ENCODE assay signal across 27 mouse cellular contexts in genomic region chr17:44398231-44398630, GRCm38 (mm10).
DNase-seq lines count a peak whose midpoint lies in the region; ATAC-seq lines count a peak whose summit lies in the region.
"Had no signal": no experiment of that assay in that cellular context is flagged by ENCODE, and none has a peak within 500 bp of the region (broad histone marks: within the 10 kb centered on the region; RNA-seq: fewer than 3 reads in every experiment).

No protein-coding gene starts in this region.

- 52% methylated on average over 5 of the region's 5 CpGs for WGBS in hindbrain, embryonic 11.5 days
- 68% methylated on average over 5 of the region's 5 CpGs for WGBS in hindbrain, embryonic 10.5 days
- WGBS in neural tube, embryonic 11.5 days: 60% methylated on average over 5 of the region's 5 CpGs

- H3K27ac ChIP-seq in hindbrain, embryonic 11.5 days (ENCODE audit: low read depth, low read length): no peak overlapping the region
- H3K27ac ChIP-seq in hindbrain, embryonic 10.5 days: no peak overlapping the region
- no peak overlapping the region for H3K27ac ChIP-seq in neural tube, embryonic 11.5 days (ENCODE audit: low read depth, low read length)
- H3K27ac ChIP-seq: heart, adult 2 months; kidney, embryonic 15.5 days; liver, embryonic 14.5 days; midbrain, embryonic 15.5 days had no signal

- H3K36me3 ChIP-seq in hindbrain, embryonic 11.5 days (ENCODE audit: control insufficient read depth, insufficient read depth, low read length): no peaks in the 10 kb centered on the region
- no peaks in the 10 kb centered on the region for H3K36me3 ChIP-seq in hindbrain, embryonic 10.5 days
- no peaks in the 10 kb centered on the region for H3K36me3 ChIP-seq in neural tube, embryonic 11.5 days (ENCODE audit: control insufficient read depth, insufficient read depth, low read length)
- H3K36me3 ChIP-seq: heart, embryonic 12.5 days; kidney, embryonic 15.5 days; midbrain, embryonic 15.5 days had no signal

- no peaks in the 10 kb centered on the region; the same call in 1 of the 2 replicates for H3K27me3 ChIP-seq in hindbrain, embryonic 11.5 days (ENCODE audit: control insufficient read depth, insufficient read depth, low read length)
- H3K27me3 ChIP-seq in hindbrain, embryonic 10.5 days (ENCODE audit: insufficient read depth, poor library complexity, severe bottlenecking): peaks cover 19% of the 10 kb centered on the region; the same call in 1 of the 2 replicates
- no peaks in the 10 kb centered on the region; the same call in 1 of the 2 replicates for H3K27me3 ChIP-seq in neural tube, embryonic 11.5 days (ENCODE audit: control insufficient read depth, insufficient read depth, low read length)
- H3K27me3 ChIP-seq: heart, embryonic 12.5 days; midbrain, embryonic 15.5 days had no signal

- no peak overlapping the region for H3K4me3 ChIP-seq in hindbrain, embryonic 11.5 days (ENCODE audit: low read depth, low read length)
- no peak overlapping the region for H3K4me3 ChIP-seq in hindbrain, embryonic 10.5 days
- no peak overlapping the region for H3K4me3 ChIP-seq in neural tube, embryonic 11.5 days (ENCODE audit: low read depth, low read length)
- H3K4me3 ChIP-seq: heart, adult 2 months; heart, embryonic 12.5 days; kidney, embryonic 15.5 days; midbrain, embryonic 15.5 days had no signal

- peak; percentile 47; the same call in 1 of the 2 replicates for ATAC-seq in hindbrain, embryonic 11.5 days (ENCODE audit: low FRiP score)
- peak; percentile 60; the same call in 1 of the 2 replicates for ATAC-seq in neural tube, embryonic 11.5 days (ENCODE audit: insufficient read depth, low FRiP score, low TSS enrichment)
- ATAC-seq: activated CD4-positive, CD25-positive, alpha-beta regulatory T cell, adult 4 months had no signal

- H3K9me3 ChIP-seq in hindbrain, embryonic 11.5 days (ENCODE audit: control insufficient read depth, low read length): no peaks in the 10 kb centered on the region
- H3K9me3 ChIP-seq in hindbrain, embryonic 10.5 days: no peaks in the 10 kb centered on the region
- no peaks in the 10 kb centered on the region for H3K9me3 ChIP-seq in neural tube, embryonic 11.5 days (ENCODE audit: control insufficient read depth, low read length)
- H3K9me3 ChIP-seq: heart, embryonic 12.5 days; kidney, embryonic 15.5 days; midbrain, embryonic 15.5 days had no signal

- DNase-seq in cerebellum, postnatal 10 days: peak; percentile 7 to 12
- no peak for DNase-seq in cerebellum, postnatal 25 days
- no peak for DNase-seq in hindbrain, embryonic 11.5 days (ENCODE audit: low spot score)
- no peak for DNase-seq in hindbrain, embryonic 10.5 days (ENCODE audit: low spot score)
- DNase-seq in neural tube, embryonic 11.5 days (ENCODE audit: low spot score): no peak
- DNase-seq in neural tube, embryonic 10.5 days (ENCODE audit: extremely low spot score, low spot score): no peak
- DNase-seq in heart, adult 18-20 months: no peak
- no peak for DNase-seq in spleen, adult 18-20 months
- DNase-seq: adrenal gland, adult 2 months; adrenal gland, postnatal 36 days; cerebellum, adult 18-20 months; gastrocnemius, postnatal 36 days; heart, adult 2 months; heart, postnatal 4 days; kidney, adult 18-20 months; kidney, postnatal 4 days; liver; lung, embryonic 14.5 days; lung, postnatal 14 days; right cerebral cortex, postnatal 4 days; thymus, adult 2 months; thymus, postnatal 36 days had no signal

- no peaks in the 10 kb centered on the region for H3K4me1 ChIP-seq in hindbrain, embryonic 11.5 days (replicated peaks; ENCODE audit: control insufficient read depth, insufficient read depth, low read length)
- H3K4me1 ChIP-seq in hindbrain, embryonic 10.5 days (replicated peaks): peaks cover 10% of the 10 kb centered on the region
- no peaks in the 10 kb centered on the region for H3K4me1 ChIP-seq in neural tube, embryonic 11.5 days (ENCODE audit: control insufficient read depth, insufficient read depth, low read length)
- H3K4me1 ChIP-seq: heart, embryonic 12.5 days had no signal

- no peak overlapping the region for H3K9ac ChIP-seq in hindbrain, embryonic 11.5 days (ENCODE audit: low read depth, low read length)
- no peak overlapping the region for H3K9ac ChIP-seq in neural tube, embryonic 11.5 days (ENCODE audit: low read length)
- H3K9ac ChIP-seq: heart, embryonic 12.5 days; kidney, embryonic 15.5 days; liver, embryonic 14.5 days; lung, embryonic 14.5 days; midbrain, embryonic 15.5 days had no signal

- H3K4me2 ChIP-seq in hindbrain, embryonic 11.5 days (replicated peaks; ENCODE audit: low read depth, low read length): no peak overlapping the region
- H3K4me2 ChIP-seq in neural tube, embryonic 11.5 days (ENCODE audit: low read depth): no peak overlapping the region
- H3K4me2 ChIP-seq: heart, embryonic 12.5 days; kidney, embryonic 15.5 days; lung, embryonic 14.5 days; midbrain, embryonic 15.5 days had no signal

Comparison
In these comparisons a context has a peak if more than half of its experiments do, and no peak if none do; other contexts are left out.
1. DNase-seq: peak in cerebellum, postnatal 10 days (2 of 2); none in cerebellum, postnatal 25 days (0 of 2), hindbrain, embryonic 11.5 days (single experiment), hindbrain, embryonic 10.5 days (single experiment), neural tube, embryonic 11.5 days (single experiment), neural tube, embryonic 10.5 days (single experiment), heart, adult 18-20 months (0 of 2) and spleen, adult 18-20 months (0 of 2).